Mouse (Mus musculus) CH12.LX (cell line): ENCODE results near the gene Me3. TPM values are rescaled to one million over a fixed set of nuclear protein-coding genes. Genes with fewer than 3 reads are reported as not detected.

Experiments
- DNase-seq: peaks from one replicate; pipeline ENCODE4 v3.0.0-alpha.2; 2013; ENCODE audit errors: extremely low read depth
- H3K27ac ChIP-seq: 2 replicates; pipeline ENCODE4 v1.5.1; 2012; ENCODE audit warnings: low read depth, mild to moderate bottlenecking, control low read depth, moderate library complexity; ENCODE audit not compliant: insufficient read depth
- H3K27me3 ChIP-seq: replicated peaks from 2 replicates; pipeline ENCODE3; 2012; ENCODE audit warnings: inconsistent platforms
- H3K36me3 ChIP-seq, 2 experiments: replicated peaks in 1 of 2; 2 replicates each; pipeline versions ENCODE3 to v1.6.1; 2012; ENCODE audit warnings: inconsistent platforms in 1 of 2, low read length in 1 of 2, mild to moderate bottlenecking in 1 of 2, mixed read lengths in 1 of 2, moderate library complexity in 1 of 2; ENCODE audit not compliant: control insufficient read depth in 1 of 2, insufficient read depth in 1 of 2
- H3K4me1 ChIP-seq, 2 experiments: 2 replicates each; pipeline ENCODE4 v1.6.1; 2012; ENCODE audit warnings: inconsistent platforms in 1 of 2, moderate library complexity in 1 of 2; ENCODE audit not compliant: insufficient read depth in 2 of 2, control insufficient read depth in 1 of 2
- H3K4me2 ChIP-seq: 2 replicates; pipeline ENCODE4 v1.6.1; 2012; ENCODE audit warnings: low read depth, mild to moderate bottlenecking, control low read depth; ENCODE audit not compliant: poor library complexity, insufficient read depth, severe bottlenecking
- H3K4me3 ChIP-seq, 3 experiments: fragments of 150-350 bp in 1 of 3; sonication (generic) in 1 of 3; replicated peaks in 1 of 3; 2 replicates each; pipeline versions ENCODE3 to v1.5.1; 2011 to 2012; ENCODE audit warnings: low read depth in 2 of 3, low read length in 2 of 3, mild to moderate bottlenecking in 2 of 3, moderate library complexity in 2 of 3, control low read depth in 1 of 3, improper control_type of control experiment in 1 of 3, inconsistent platforms in 1 of 3, mixed read lengths in 1 of 3; ENCODE audit not compliant: poor library complexity in 1 of 3
- H3K79me2 ChIP-seq: replicated peaks from 2 replicates; pipeline ENCODE4 v1.6.1; 2012; ENCODE audit warnings: mild to moderate bottlenecking, moderate library complexity; ENCODE audit not compliant: control insufficient read depth, poor library complexity, insufficient read depth, severe bottlenecking; ENCODE audit errors: extremely low read depth
- H3K9ac ChIP-seq: 2 replicates; pipeline ENCODE4 v1.6.1; 2012; ENCODE audit warnings: low read depth, mild to moderate bottlenecking, control low read depth, moderate library complexity; ENCODE audit not compliant: insufficient read depth
- H3K9me3 ChIP-seq: replicated peaks from 2 replicates; pipeline ENCODE3; 2012; ENCODE audit warnings: low read length, inconsistent platforms, mixed read lengths
- CHD2 ChIP-seq: IDR thresholded peaks from 2 replicates; pipeline ENCODE4 v1.6.1; 2011; ENCODE audit warnings: low read length, improper control_type of control experiment
- CTCF ChIP-seq, 2 experiments: IDR thresholded peaks in 1 of 2; conservative IDR thresholded peaks in 1 of 2; 2 replicates each; pipeline ENCODE4 v1.5.1; 2011 to 2012; ENCODE audit warnings: low read depth in 2 of 2, low read length in 2 of 2, improper control_type of control experiment in 1 of 2, inconsistent platforms in 1 of 2, mild to moderate bottlenecking in 1 of 2, moderate library complexity in 1 of 2
- ELF1 ChIP-seq: IDR thresholded peaks from 2 replicates; pipeline ENCODE4 v1.6.1; 2014; ENCODE audit warnings: low read depth, mild to moderate bottlenecking, inconsistent platforms, low read length, improper control_type of control experiment
- GABPA ChIP-seq: IDR thresholded peaks from 2 replicates; pipeline ENCODE4 v1.6.1; 2012; ENCODE audit warnings: low read depth, low read length, improper control_type of control experiment, inconsistent platforms; ENCODE audit not compliant: insufficient replicate concordance
- JUND ChIP-seq: conservative IDR thresholded peaks from 2 replicates; pipeline ENCODE4 v1.6.1; 2011; ENCODE audit warnings: low read depth, low read length, improper control_type of control experiment
- KAT2A ChIP-seq: IDR thresholded peaks from 2 replicates; pipeline ENCODE4 v1.6.1; 2012; ENCODE audit warnings: low read length, improper control_type of control experiment, inconsistent platforms; ENCODE audit not compliant: insufficient replicate concordance
- MAFK ChIP-seq: IDR thresholded peaks from 2 replicates; pipeline ENCODE4 v1.6.1; 2011; ENCODE audit warnings: low read length, improper control_type of control experiment; ENCODE audit not compliant: insufficient replicate concordance
- NRF1 ChIP-seq: IDR thresholded peaks from 2 replicates; pipeline ENCODE4 v1.6.1; 2014; ENCODE audit warnings: low read depth, mild to moderate bottlenecking, inconsistent platforms, low read length, improper control_type of control experiment, moderate library complexity
- TBP ChIP-seq: conservative IDR thresholded peaks from 2 replicates; pipeline ENCODE4 v1.6.1; 2011; ENCODE audit warnings: low read depth, low read length, improper control_type of control experiment
- TCF12 ChIP-seq: IDR thresholded peaks from 2 replicates; pipeline ENCODE4 v1.6.1; 2014; ENCODE audit warnings: low read depth, mild to moderate bottlenecking, inconsistent platforms, low read length, improper control_type of control experiment
- USF1 ChIP-seq: IDR thresholded peaks from 2 replicates; pipeline ENCODE4 v1.6.1; 2014; ENCODE audit warnings: low read depth, mild to moderate bottlenecking, inconsistent platforms, low read length, improper control_type of control experiment
- USF2 ChIP-seq: conservative IDR thresholded peaks from 2 replicates; pipeline ENCODE4 v1.6.1; 2011; ENCODE audit warnings: low read depth, low read length, improper control_type of control experiment
- ZC3H11A ChIP-seq: IDR thresholded peaks from 2 replicates; pipeline ENCODE4 v1.6.1; 2012; ENCODE audit warnings: low read depth, mild to moderate bottlenecking, inconsistent platforms, low read length, improper control_type of control experiment
- ZMIZ1 ChIP-seq: IDR thresholded peaks from 2 replicates; pipeline ENCODE4 v1.6.1; 2012; ENCODE audit warnings: low read depth, mild to moderate bottlenecking, inconsistent platforms, low read length, improper control_type of control experiment
- dilution Hi-C: fragments of 300-500 bp; cut with MboI; formaldehyde crosslinking; loops from 2 replicates; pipeline ENCODE4 v1.14.3; 2020; ENCODE audit warnings: low sequenced_read_pairs; ENCODE audit not compliant: extremely low pct_unique_long_range_greater_than_20kb, extremely low pct_ligation_motif_present
- in situ Hi-C: fragments of 300-500 bp; cut with MboI; formaldehyde crosslinking; loops from 3 replicates; pipeline ENCODE4 v1.14.3; 2019; ENCODE audit warnings: low sequenced_read_pairs, low pct_ligation_motif_present, low pct_unique_long_range_greater_than_20kb, mixed read lengths
- polyA plus RNA-seq: library from polyadenylated mRNA; unstranded; fragments of >175 nt; gene quantifications from 2 replicates; pipeline ENCODE4 v1.2.1, GENCODE M21; 2012; ENCODE audit warnings: low read depth; ENCODE audit not compliant: insufficient read length
- total RNA-seq, 2 experiments: library from RNA; depleted of rRNA; stranded (reverse); fragments of 300-350 nt in 1 of 2; fragments of >200 nt in 1 of 2; gene quantifications; 2 replicates each; pipeline ENCODE4 v1.2.3; 2012 to 2014

Me3 gene
- total and polyA plus RNA-seq, 3 experiments: not detected

GRCm38 (mm10) chr7:89630796-89631195, 1.4 kb upstream of the Me3 start:
- no peak overlapping the region for H3K27ac ChIP-seq
- TF ChIP-seq NRF1: no peak
- no peak for TF ChIP-seq GABPA
- no peak for TF ChIP-seq KAT2A
- no peak for TF ChIP-seq TCF12
- TF ChIP-seq USF2: no peak

GRCm38 (mm10) chr7:89640533-89640932, 8.3 kb downstream of the Me3 start:
- Histone ChIP-seq H3K4me1 (peaks cover 5 to 10% of the 10 kb centered on the region in 2 experiments; a peak in 3 of 4 replicates), H3K9ac (no peak overlapping the region), H3K79me2 (no peaks in the 10 kb centered on the region), H3K27me3 (no peaks in the 10 kb centered on the region), H3K4me3 (no peak overlapping the region), H3K36me3 (no peaks in the 10 kb centered on the region), H3K27ac (no peak overlapping the region), H3K4me2 (no peak overlapping the region), H3K9me3 (no peaks in the 10 kb centered on the region)
- dilution Hi-C loops (no loop called here), in situ Hi-C loops (no loop called here)
- TF ChIP-seq MAFK: no peak
- TF ChIP-seq TBP: no peak
- TF ChIP-seq CHD2: no peak
- TF ChIP-seq TCF12: no peak
- no peak for TF ChIP-seq ZC3H11A
- no peak for TF ChIP-seq KAT2A
- no peak for TF ChIP-seq ELF1
- TF ChIP-seq USF1: no peak
- TF ChIP-seq ZMIZ1: no peak
- no peak for TF ChIP-seq JUND
- no peak for TF ChIP-seq CTCF (conservative IDR thresholded peaks at IDR 0.05 in 1 of 2, IDR thresholded peaks at IDR 0.05 in 1 of 2; ENCODE audit: low read depth in 2 of 2, low read length in 2 of 2)
- no peak for DNase-seq

More at GRCm38 (mm10) chr7:89630796-89631195, 1.4 kb upstream of the Me3 start:
- no peak for DNase-seq
- Histone ChIP-seq H3K4me3 (no peak overlapping the region), H3K27me3 (no peaks in the 10 kb centered on the region), H3K4me1 (peaks cover 7 to 13% of the 10 kb centered on the region in 2 experiments; a peak in 3 of 4 replicates), H3K79me2 (no peaks in the 10 kb centered on the region), H3K36me3 (no peaks in the 10 kb centered on the region), H3K4me2 (no peak overlapping the region), H3K9ac (no peak overlapping the region), H3K9me3 (no peaks in the 10 kb centered on the region)
- dilution Hi-C loops: no loop called here
- in situ Hi-C loops: loop anchor here (10.0 kb wide), 2 partner anchors 76 to 106 kb away; partner anchors contain the start of gene Prss23
